Mouse (Mus musculus): ENCODE results near the gene Cilp.
"Not testable (repeated sequence)": the region's sequence is repeated elsewhere in the genome, so short reads cannot be mapped to it uniquely, and the experiment has no call there.

The Cilp gene

DNA sequence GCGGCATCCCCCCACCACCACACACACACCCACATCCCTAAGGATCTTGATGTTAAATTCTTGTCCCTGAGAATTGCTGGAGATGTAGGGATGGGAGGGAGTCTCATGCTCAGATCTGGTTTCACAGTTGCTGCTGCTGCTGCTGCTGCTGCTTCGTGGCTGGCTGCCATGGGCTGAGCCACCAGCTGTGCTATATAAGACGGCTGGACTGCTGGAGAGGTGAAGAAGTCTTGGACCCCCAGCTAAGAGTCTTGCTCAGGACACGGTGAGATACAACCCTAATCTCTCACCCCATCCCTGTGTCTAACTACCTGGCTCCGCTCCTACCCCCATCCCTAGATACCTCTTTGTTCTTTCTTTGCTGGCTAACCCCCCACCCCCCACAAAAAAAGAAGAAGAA, at the start of gene Cilp:
Gene Cilp (plus strand): TSS at position 222 of the 400 bp plus-strand sequence.
- no peak for DNase-seq

GRCm38 (mm10) chr9:65215494-65216126, 49.4 kb upstream of the Cilp start:
- DNase-seq: no peak

DNA sequence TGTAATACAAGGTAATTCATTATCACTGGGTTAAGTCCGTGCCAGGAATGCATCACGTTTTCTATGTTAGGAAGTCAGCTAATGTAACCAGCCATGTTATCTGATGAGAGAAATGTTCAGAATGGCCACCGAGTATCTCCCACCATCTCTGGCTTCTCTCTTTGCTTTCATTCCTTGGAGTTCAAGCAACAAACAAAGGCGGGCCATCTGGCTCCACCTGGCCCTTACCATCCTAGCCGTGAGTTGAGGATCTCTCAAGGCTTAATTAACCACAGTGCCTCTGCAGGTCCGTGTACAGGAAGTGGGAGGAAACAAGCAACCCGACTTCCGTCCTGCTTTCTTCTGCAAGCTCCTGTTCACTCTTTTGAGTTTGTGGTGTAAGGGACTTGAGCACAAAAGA, 48.0 kb upstream of the Cilp start:
- no peak for DNase-seq

GRCm38 (mm10) chr9:65217661-65218060, 47.3 kb upstream of the Cilp start:
- no peak for DNase-seq

DNA sequence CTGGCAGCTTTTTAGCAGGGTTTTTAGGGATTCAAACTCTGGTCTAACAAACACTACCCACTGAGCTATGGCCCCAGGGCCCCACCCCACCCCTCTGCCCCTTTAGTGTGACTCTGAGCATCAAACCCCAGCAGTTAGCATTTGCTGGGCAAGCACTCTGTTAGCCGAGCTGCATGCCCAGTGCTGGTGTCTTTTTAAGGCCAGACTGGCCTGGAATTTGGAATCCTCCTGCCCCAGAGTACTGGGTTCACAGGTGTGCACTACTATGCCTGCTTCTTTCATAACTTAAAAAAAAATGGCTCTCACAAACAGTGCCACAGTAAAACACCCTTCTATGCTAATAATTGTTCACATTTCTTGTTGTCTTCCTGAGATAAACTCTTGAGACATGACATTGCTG, 46.1 kb upstream of the Cilp start:
- DNase-seq: no peak

GRCm38 (mm10) chr9:65220398-65220797, 44.6 kb upstream of the Cilp start:
- DNase-seq: not testable (repeated sequence)

DNA sequence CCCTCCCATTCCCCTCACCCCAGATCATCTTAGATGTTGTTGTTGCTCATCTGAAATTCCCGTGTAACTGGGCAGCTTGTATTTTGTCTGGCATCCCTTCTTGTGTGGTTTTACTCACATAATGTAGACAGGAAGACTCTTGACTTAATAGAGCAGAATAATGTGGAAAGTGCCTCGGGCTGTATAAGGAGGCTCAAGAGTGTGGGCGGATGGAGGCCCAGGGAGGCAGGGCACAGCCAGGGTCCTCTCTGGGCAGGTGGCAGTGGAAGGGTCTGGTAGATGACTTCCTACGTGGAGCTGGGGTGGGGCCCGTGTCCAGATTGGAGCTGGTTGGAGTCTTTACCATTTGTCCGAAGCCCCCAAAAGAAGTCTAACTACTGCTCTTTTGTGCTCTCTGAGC, 41.1 kb upstream of the Cilp start:
- DNase-seq: no peak

DNA sequence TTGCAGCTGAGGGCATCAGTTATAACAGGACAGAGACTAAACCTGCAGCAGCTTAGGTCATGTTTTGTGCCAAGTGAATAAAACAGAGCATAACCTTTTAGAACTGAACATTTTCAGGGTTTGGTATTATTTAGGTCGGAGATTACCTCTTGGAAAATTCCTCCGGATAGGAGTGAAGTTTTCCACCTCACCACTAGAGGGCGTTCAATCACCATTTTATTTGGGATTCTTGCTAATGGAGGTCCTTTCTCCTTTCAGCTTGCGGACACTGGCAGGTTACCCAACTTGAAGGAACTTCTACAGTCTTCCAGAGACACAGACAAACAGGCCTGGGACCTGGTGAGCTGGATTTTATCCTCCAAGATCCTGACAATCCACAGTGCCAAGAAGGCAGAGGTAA, 39.2 kb upstream of the Cilp start:
- no peak for DNase-seq

- no peak for DNase-seq
Observed at GRCm38 (mm10) chr9:65230250-65230649, 34.7 kb upstream of the Cilp start.

- DNase-seq: no peak
Observed at GRCm38 (mm10) chr9:65231284-65231683, 33.7 kb upstream of the Cilp start.

GRCm38 (mm10) chr9:65233243-65233985, 31.6 kb upstream of the Cilp start:
- DNase-seq: no peak

DNA sequence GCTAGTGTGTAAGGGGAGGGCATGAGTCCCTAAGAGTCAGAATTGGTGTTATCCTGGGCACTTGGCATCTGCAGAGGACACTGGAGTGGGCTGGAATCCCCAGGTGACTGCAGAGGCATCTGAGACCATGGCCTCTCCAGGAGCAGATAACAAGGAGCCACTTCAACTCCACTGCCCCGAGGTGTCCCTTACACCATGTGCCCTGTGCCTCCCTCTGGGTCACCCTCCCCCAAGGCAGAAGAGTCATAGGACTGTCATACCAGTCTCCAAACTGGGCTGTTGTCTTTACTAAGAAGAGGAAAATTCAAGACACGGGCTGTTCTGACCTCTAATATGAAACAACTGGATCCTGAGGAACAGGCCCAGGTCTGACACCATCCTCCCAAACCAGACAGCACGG, 30.2 kb upstream of the Cilp start:
- no peak for DNase-seq

GRCm38 (mm10) chr9:65235601-65236000, 29.4 kb upstream of the Cilp start:
- DNase-seq: no peak

GRCm38 (mm10) chr9:65237616-65238015, 27.4 kb upstream of the Cilp start:
- DNase-seq: no peak

DNA sequence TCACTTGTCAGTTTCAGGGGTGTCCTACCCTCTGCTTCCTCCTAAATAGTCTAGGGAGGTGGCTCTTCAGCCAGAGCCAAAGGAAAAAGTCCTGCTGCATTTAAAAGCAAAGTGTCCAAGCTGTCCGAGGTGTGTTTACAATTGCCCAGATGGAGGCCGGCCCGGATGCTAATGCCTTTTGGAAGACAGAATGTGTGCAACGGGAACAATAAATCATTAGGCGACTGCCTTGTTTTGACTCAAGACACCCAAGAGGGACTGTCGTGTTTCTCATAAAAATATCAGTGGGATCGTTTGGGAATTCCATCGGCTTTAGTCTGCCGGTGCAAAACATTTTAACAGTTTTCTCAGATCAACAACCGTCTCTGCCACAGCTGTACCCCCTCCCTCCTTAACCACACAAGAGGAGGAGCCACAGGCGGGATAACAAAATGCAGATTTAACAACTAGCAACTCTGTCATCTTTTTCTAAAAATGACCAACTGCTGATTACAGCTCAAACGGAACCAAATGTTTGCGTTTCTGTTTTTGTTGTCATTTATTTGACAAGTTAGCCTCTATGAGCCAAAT, 26.7 kb upstream of the Cilp start:
- DNase-seq: no peak

GRCm38 (mm10) chr9:65239176-65239575, 25.8 kb upstream of the Cilp start:
- DNase-seq: no peak

DNA sequence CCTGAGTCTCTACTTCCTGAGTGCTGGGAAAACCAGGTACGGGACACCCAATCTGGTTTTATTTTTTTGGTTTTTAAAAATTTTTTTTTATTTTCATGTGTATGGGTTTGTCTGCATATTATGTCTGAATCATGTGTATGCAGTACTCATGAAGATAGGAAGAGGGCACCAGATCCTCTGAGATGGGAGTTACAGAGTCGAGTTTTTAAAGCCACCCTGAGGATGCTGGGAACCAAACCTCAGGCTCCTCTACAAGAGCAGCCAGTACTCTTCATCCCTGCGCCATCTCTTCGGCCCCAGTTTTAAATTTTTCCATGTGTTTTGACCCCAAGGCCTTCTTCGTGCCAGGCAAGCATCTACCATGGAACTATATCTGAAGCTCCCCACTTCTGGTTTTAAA, 25.2 kb upstream of the Cilp start:
- DNase-seq: no peak

DNA sequence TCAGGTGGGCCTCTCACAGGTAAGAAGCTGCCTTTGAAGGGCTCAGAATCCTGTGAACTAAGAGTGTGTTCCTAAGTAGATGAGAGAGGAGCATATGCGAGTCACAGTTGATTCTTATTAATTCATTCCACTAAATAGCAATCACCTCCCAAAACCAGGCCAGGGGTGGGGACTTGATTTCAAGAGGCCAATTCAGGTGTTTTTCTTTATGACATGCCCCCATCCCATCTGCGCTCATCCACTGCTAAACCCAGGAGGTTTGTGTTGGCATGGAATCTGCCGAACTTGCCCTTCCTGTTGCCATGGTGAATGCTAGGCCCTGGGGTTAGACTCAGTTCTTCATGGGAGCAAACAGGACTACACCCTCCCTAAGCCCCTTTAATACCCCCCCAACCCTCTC, 24.4 kb upstream of the Cilp start:
- no peak for DNase-seq

GRCm38 (mm10) chr9:65241973-65242372, 23.0 kb upstream of the Cilp start:
- no peak for DNase-seq

GRCm38 (mm10) chr9:65243249-65243648, 21.7 kb upstream of the Cilp start:
- DNase-seq: no peak

GRCm38 (mm10) chr9:65244036-65244806, 20.8 kb upstream of the Cilp start:
- no peak for DNase-seq

DNA sequence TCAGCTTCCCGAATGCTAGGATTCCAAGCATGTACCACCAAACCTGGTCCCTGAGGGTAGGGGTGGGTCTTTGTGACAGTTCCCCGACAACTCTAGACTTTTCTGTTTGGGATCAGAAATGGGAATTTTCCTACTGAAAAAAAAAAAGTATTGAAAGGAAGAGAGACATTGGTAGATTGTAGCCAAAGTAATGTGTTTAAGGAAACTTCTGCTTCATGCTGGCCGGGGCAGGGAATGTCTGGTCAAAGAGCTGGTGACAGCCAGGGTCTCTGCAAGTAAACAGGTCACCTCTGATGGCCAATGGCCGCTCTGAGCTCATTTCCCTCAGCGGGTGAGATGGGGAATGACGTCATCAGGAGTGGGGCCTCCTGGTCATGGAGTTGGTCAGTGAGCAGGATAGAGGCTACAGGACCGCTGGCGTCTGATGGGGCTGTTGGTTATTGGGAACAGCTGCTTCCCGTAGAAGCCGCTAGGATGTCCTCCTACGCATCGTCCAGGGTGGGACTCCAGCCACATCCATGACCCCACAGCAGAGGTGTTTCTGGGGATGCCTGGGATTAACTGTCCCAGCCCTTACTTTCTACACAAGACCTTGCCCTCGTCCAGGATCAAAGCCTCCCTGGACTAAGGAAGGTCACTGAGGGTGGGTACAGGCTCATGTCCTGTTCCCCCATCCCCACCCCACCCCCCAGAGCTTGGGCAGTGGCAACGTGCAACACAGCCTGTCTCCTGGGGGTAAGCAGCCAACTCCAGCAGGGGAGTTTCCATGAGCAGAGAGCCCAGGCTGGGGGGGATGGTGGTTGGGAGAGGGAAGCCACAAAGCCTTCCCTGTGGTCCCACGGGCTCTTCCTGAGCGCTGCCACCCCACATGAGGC, 17.2 kb upstream of the Cilp start:
- DNase-seq: no peak

GRCm38 (mm10) chr9:65248377-65248690, 16.6 kb upstream of the Cilp start:
- no peak for DNase-seq

All from right cerebral cortex, adult 18-20 months (tissue).